Mouse (Mus musculus) hindbrain, embryonic 10.5 days (tissue): ENCODE measurements around the gene Arhgap45. TPM values are rescaled to one million over a fixed set of nuclear protein-coding genes. Genes with fewer than 3 reads are reported as not detected.

Experiments
- DNase-seq: peaks from one replicate; pipeline ENCODE4 v3.0.0-alpha.2; 2017; ENCODE audit warnings: low spot score
- H3K27ac ChIP-seq: fragments of 300-500 bp; sonication (generic); 2 replicates; pipeline ENCODE4 v1.5.1; 2016; ENCODE audit warnings: mild to moderate bottlenecking, moderate library complexity
- H3K27me3 ChIP-seq: fragments of 300-500 bp; sonication (generic); 2 replicates; pipeline ENCODE4 v1.6.1; 2016; ENCODE audit warnings: mild to moderate bottlenecking; ENCODE audit not compliant: poor library complexity, insufficient read depth, severe bottlenecking
- H3K36me3 ChIP-seq: fragments of 300-500 bp; sonication (generic); 2 replicates; pipeline ENCODE4 v1.6.1; 2016; ENCODE audit warnings: mild to moderate bottlenecking, moderate library complexity
- H3K4me1 ChIP-seq: fragments of 300-500 bp; sonication (generic); replicated peaks from 2 replicates; pipeline ENCODE4 v1.6.1; 2016; ENCODE audit warnings: mild to moderate bottlenecking
- H3K4me3 ChIP-seq: fragments of 300-500 bp; sonication (generic); 2 replicates; pipeline ENCODE4 v1.5.1; 2016; ENCODE audit warnings: mild to moderate bottlenecking, moderate library complexity
- H3K9me3 ChIP-seq: fragments of 300-500 bp; sonication (generic); 2 replicates; pipeline ENCODE4 v1.6.1; 2016; ENCODE audit warnings: mild to moderate bottlenecking, moderate library complexity
- WGBS: fragments of 180-500 bp; shearing (Covaris S2); methylation state at CpG from one replicate; pipeline ENCODE4 v1.1.7; 2016; 5-methylcytosine and 5-hydroxymethylcytosine counted together
- polyA plus RNA-seq: library from polyadenylated mRNA; unstranded; fragments of >200 nt; fragmentation: Nextera tagmentation; extraction: Ambion mirVana; gene quantifications from 2 replicates; pipeline ENCODE4 v1.2.1, GENCODE M21; 2016

Arhgap45 gene
- polyA plus RNA-seq, 1 experiment from 2014 or later: 8.4 TPM

DNA sequence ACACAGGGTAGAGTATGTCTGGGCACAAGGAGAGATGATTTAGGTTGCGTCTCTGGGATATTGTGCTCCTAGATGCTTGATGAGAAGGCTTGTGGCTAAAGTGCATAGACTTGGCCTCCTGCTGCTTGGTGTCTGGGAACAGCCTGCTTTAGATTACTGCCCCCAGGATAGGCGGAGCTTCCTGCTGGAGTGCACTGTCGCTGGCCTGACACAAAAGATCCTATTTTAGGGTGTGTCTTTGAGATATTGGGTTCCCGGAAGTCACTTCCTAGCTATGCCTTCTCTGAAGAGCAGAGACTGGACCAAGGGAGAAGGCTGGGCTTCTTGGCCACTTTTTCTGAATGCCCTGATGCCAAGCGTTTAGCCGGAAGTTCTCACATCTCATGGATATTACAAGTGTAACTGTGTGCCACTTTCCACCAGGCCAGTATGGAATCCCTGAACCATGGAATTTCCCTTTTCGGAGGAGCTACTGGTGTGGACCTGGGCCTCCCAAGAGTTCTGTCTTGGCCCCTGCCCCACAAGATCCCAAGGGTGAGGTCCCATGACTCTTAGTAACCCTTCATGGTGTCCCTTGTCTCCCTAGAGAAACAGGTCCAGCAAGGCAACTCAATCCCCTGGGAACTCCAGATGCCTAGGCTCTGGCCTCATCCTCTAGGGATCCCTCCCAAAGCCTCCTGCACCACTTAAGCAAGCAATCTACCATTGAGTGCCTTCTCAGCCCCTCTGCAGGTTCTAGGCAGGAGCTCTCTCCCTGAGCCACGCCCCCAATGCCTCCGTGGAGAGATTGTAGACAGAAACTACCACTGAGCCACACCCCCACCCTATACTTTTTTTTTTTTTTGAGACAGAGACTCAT, 12.8 kb upstream of the Arhgap45 start:
- 0 out of 2 replicates have a peak overlapping the region, but pooled peaks have one; percentile 29 for H3K27ac ChIP-seq
- H3K27me3 ChIP-seq: peaks cover 69% of the 10 kb centered on the region
- H3K4me3 ChIP-seq: peak overlapping the region; percentile 16; the same call in 1 of the 2 replicates
- H3K36me3 ChIP-seq: peaks cover 7% of the 10 kb centered on the region
- H3K9me3 ChIP-seq: no peaks in the 10 kb centered on the region
- WGBS: 62% methylated on average over 9 of the region's 9 CpGs
- peaks cover 19% of the 10 kb centered on the region for H3K4me1 ChIP-seq
- no peak for DNase-seq

DNA sequence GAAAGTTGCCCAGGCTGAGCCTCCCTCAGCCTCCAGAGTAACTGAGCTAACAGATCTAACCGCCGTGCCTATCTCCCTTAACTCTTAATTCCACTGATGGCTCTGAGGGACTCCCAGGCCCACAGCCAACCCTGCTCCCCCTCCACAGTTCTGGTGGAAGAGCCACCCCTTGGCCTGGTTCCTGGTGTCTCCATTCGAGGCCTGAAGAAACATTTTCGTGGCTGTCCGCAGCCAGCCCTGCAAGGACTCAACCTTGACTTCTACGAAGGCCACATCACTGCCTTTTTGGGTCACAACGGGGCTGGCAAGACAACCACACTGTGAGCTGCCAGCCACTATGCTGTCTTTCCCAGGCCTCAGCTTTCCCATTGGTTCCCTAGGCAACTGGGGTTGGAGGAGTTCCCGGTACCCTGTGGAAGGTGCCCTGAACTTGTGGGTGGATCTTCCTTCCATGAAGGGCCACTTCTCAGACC, 12.2 kb upstream of the Arhgap45 start:
- Histone ChIP-seq H3K36me3 (peaks cover 13% of the 10 kb centered on the region), H3K27ac (no peak overlapping the region), H3K4me3 (no peak overlapping the region), H3K27me3 (peaks cover 63% of the 10 kb centered on the region), H3K9me3 (no peaks in the 10 kb centered on the region), H3K4me1 (peaks cover 19% of the 10 kb centered on the region)
- no peak for DNase-seq
- WGBS: 93% methylated on average over 8 of the region's 8 CpGs

DNA sequence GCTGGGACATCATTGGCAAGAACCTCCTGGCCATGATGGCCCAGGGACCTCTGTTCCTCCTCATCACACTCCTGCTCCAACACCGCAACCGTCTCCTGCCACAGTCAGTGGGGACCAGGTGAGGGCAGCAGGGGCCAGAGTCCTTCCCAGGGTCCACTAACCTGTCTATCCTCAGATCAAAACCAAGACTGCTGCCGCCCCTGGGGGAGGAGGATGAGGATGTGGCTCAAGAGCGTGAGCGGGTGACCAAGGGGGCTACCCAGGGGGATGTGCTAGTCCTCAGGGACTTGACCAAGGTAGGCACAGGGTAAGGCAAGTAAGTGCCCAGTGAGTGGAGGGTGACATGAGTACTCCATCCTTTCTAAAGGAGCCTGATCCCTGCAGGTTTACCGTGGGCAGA, 4.7 kb upstream of the Arhgap45 start:
- no peaks in the 10 kb centered on the region; the same call in 1 of the 2 replicates for H3K4me1 ChIP-seq
- peaks cover 24% of the 10 kb centered on the region for H3K9me3 ChIP-seq
- H3K27ac ChIP-seq: no peak overlapping the region
- no peak overlapping the region for H3K4me3 ChIP-seq
- peaks cover 41% of the 10 kb centered on the region for H3K36me3 ChIP-seq
- 85% methylated on average over 6 of the region's 6 CpGs for WGBS
- H3K27me3 ChIP-seq: peaks cover 56% of the 10 kb centered on the region
- no peak for DNase-seq

DNA sequence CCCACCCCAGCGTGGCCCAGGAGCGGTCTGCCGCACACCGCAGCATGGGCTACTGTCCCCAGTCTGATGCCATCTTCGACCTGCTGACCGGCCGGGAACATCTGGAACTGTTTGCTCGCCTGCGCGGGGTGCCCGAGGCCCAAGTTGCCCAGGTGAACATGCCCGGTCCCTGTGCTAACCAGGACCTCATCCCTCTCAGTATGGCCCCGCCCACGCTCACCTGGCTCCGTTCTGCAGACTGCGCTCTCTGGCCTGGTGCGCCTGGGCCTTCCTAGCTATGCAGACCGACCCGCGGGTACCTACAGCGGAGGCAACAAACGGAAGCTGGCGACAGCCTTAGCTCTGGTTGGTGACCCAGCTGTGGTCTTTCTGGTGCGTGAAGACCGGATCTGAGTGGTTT, 2.8 kb upstream of the Arhgap45 start:
- peaks cover 5% of the 10 kb centered on the region for H3K4me1 ChIP-seq
- no peak for DNase-seq
- H3K27ac ChIP-seq: no peak overlapping the region
- peak overlapping the region; percentile 5; the same call in 1 of the 2 replicates for H3K4me3 ChIP-seq
- peaks cover 34% of the 10 kb centered on the region for H3K36me3 ChIP-seq
- peaks cover 69% of the 10 kb centered on the region for H3K27me3 ChIP-seq
- H3K9me3 ChIP-seq: peaks cover 24% of the 10 kb centered on the region
- 29% methylated on average over 25 of the region's 25 CpGs for WGBS

DNA sequence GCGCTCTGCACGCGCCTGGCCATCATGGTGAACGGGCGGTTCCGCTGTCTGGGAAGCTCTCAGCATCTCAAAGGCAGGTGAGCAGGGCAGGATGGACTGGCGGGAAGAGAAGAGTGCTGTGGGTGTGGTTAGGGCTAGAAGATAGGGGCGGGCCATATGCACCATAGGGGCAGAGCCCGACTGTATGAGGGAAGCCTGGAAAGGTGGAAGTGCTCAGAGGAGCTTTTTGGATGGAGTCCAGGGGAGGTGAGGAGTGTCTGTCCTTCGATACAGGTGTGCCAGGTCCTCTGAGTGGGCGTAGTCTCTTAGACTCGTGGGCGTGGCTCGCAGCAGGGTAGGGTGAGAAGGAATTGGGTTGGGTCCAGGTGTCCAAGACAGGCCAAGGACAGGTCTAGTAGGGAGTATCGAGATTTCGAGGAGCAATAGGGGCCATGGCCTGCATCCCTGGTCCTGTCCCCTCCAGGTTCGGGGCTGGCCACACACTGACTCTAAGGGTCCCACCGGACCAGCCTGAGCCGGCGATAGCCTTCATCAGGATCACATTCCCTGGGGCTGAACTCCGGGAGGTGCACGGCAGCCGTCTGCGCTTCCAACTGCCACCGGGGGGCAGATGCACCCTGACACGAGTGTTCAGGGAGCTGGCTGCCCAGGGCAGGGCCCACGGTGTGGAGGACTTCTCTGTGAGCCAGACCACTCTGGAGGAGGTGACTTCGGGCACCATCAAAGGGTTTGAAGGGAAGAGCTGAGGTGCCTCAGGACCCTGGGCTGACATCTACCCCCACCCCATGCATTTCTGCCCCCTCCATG, 1.8 kb upstream of the Arhgap45 start:
- H3K9me3 ChIP-seq: peaks cover 23% of the 10 kb centered on the region
- WGBS: 25% methylated on average over 28 of the region's 28 CpGs
- H3K36me3 ChIP-seq: peaks cover 23% of the 10 kb centered on the region
- no peak overlapping the region for H3K27ac ChIP-seq
- H3K27me3 ChIP-seq: peaks cover 79% of the 10 kb centered on the region
- H3K4me1 ChIP-seq: peaks cover 16% of the 10 kb centered on the region
- 0 out of 2 replicates have a peak overlapping the region, but pooled peaks have one; percentile 14 for H3K4me3 ChIP-seq
- DNase-seq: no peak

DNA sequence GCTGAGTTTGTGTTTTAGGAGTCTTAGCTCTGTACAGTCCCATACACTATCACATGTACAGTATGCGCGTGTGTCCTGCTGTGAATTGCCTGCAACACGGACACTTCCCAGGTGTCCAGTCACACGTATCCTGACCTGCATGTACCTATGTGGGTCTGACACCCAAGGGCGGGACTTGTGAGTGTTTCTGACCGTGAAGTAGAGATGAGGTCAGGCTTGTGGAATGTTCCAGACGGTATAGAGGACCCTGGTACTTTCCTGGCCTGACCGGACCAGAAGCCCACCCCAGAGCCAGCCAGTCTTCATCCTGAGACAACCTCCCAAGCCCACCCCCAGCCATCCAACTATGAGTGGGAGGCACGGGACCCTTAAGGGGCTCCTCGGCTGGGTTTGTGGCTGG, 870 bp upstream of the Arhgap45 start:
- peaks cover 25% of the 10 kb centered on the region for H3K4me1 ChIP-seq
- peaks cover 15% of the 10 kb centered on the region for H3K36me3 ChIP-seq
- H3K27ac ChIP-seq: no peak overlapping the region
- H3K9me3 ChIP-seq: peaks cover 15% of the 10 kb centered on the region
- WGBS: 83% methylated on average over 10 of the region's 10 CpGs
- H3K27me3 ChIP-seq: peaks cover 88% of the 10 kb centered on the region
- H3K4me3 ChIP-seq: no peak overlapping the region
- no peak for DNase-seq

DNA sequence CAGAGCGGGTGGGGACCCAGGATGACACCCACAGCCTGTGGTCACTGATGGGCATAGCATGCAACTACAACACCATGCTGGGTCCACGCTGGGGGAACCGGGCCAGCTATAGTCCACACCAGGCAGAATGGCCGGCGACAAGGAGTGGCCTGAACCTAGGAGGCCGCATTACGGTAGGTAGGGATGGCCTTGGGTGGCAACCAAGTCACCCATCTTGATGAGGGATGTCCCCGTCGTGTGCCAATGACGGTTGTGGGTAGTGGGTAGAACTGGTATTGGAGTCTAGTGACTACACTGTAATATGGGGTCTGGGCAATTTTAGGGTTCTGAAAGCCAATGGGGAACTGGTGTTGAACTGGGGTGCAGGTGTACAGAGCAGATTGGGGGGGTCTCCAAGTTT, 478 bp downstream of the Arhgap45 start:
- peaks cover 90% of the 10 kb centered on the region for H3K27me3 ChIP-seq

DNA sequence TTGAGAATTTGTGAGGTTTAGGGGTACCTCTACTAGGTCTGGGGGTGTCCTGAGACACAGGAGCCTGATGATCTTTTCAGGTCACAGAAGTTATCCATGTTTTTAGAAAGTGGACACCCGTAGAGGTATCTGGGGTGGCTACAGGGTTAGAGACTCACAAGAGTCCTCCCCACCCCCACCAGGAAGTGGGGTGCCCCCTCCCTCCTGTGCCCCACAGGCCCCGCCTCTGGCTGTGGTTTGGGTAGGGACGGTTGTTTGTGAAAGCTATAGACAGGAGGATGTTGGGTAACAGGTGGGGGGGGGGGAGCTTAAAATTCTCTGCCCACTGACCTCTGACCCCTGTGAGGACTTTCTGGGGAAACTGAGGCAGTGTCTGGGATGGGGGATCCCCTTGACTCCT, 908 bp downstream of the Arhgap45 start:
- Histone ChIP-seq H3K4me3 (no peak overlapping the region), H3K9me3 (no peaks in the 10 kb centered on the region), H3K27me3 (peaks cover 85% of the 10 kb centered on the region), H3K4me1 (peaks cover 32% of the 10 kb centered on the region), H3K27ac (peak overlapping the region; percentile 35; the same call in 1 of the 2 replicates), H3K36me3 (peaks cover 7% of the 10 kb centered on the region; the same call in 1 of the 2 replicates)
- DNase-seq: no peak
- WGBS: 83% methylated on average over 3 of the region's 3 CpGs

More for the DNA sequence above, 478 bp downstream of the Arhgap45 start:
- Histone ChIP-seq H3K4me3 (no peak overlapping the region), H3K36me3 (peaks cover 5% of the 10 kb centered on the region), H3K4me1 (peaks cover 32% of the 10 kb centered on the region), H3K9me3 (peaks cover 2% of the 10 kb centered on the region; the same call in 1 of the 2 replicates), H3K27ac (no peak overlapping the region)
- no peak for DNase-seq
- 85% methylated on average over 10 of the region's 10 CpGs for WGBS

DNA sequence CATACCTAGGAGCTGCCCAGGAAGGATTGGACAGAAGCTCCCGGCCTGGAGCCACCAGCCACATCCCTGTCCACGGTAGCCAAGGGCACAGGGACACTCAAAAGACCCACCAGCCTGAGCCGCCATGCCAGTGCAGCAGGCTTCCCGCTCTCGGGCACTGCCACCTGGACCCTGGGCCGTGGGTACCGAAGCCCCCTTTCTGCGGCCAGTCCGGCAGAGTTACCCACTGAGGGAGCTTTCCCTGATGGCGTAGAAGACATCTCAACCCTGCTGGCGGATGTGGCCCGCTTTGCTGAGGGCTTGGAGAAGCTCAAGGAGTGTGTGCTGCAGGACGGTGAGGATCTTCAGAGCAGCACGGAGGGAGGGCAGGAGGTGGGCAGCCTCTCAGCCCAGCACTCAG, 1.3 kb downstream of the Arhgap45 start:
- DNase-seq: no peak
- Histone ChIP-seq H3K4me1 (peaks cover 32% of the 10 kb centered on the region), H3K27me3 (peaks cover 81% of the 10 kb centered on the region), H3K36me3 (peaks cover 8% of the 10 kb centered on the region; the same call in 1 of the 2 replicates), H3K4me3 (no peak overlapping the region), H3K9me3 (no peaks in the 10 kb centered on the region), H3K27ac (peak overlapping the region; percentile 35; the same call in 1 of the 2 replicates)
- WGBS: 76% methylated on average over 14 of the region's 14 CpGs

DNA sequence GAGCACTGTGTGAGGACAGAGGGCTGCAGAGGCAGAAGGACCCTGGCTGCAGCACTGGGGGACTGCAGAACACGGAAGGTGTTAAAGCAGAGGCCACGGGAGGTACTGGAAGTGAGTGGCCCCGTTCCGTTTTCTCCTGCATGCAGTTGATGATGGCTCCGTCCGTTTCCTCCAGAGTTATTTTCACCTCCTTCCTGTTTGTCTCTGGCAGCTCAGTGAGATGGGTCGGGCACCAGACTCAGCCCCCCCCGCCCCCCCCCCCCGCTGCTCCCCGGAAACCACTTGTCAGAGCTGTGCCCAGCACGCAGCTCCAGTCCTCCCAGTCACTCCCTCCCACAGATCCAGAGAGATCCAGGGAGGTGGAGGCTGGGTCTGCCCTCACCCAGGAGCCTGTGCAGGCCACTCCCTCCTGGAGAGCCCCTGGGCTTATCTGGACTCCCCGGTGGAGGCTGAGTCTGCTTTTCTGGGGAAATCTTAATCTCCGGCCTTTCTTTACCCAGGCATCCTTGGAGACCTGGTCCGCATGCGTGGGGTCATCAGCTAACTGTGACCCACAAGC, 2.4 kb downstream of the Arhgap45 start:
- no peaks in the 10 kb centered on the region for H3K9me3 ChIP-seq
- H3K4me3 ChIP-seq: peak overlapping the region; percentile 49
- peaks cover 71% of the 10 kb centered on the region for H3K27me3 ChIP-seq
- 5% methylated on average over 15 of the region's 15 CpGs for WGBS
- H3K4me1 ChIP-seq: peaks cover 32% of the 10 kb centered on the region
- H3K36me3 ChIP-seq: peaks cover 11% of the 10 kb centered on the region; the same call in 1 of the 2 replicates
- peak overlapping the region; percentile 86 for H3K27ac ChIP-seq
- DNase-seq: peak; percentile 15

DNA sequence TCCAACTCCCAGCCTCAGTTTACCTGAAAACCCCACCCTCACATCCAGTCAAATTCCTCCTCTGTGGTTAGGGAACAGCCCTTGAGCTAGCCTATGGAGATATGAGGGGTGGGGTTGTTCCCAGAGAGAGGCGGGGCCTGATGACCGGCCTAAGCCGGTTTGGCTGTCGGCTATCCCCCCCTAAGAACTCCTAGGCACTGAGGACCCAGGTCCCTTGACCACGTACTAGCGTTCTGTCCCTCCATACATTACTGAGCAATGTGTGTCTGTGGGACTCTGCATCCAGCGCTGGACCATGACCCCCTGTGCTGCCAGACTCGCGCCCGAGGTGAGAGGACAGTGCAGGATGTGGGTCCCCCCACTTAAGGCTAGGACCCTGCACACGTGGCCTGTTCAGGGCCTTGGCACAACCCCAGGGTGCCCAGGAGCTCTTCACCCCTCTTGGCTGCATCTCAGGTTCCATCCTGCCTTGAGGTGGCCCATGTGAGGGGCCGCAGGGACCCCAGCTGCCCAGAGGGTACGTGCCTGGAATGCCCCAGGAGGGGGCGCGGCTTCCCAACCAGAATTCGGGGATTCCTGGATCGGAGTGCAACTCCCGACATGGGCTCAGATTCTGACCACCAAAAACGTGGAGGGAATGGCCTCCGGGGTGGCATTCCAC, 3.1 kb downstream of the Arhgap45 start:
- peak; percentile 58 for DNase-seq
- Histone ChIP-seq H3K27ac (peak overlapping the region; percentile 86), H3K4me1 (peaks cover 36% of the 10 kb centered on the region), H3K36me3 (peaks cover 11% of the 10 kb centered on the region; the same call in 1 of the 2 replicates), H3K9me3 (no peaks in the 10 kb centered on the region), H3K27me3 (peaks cover 63% of the 10 kb centered on the region), H3K4me3 (peak overlapping the region; percentile 49)
- 5% methylated on average over 20 of the region's 20 CpGs for WGBS

DNA sequence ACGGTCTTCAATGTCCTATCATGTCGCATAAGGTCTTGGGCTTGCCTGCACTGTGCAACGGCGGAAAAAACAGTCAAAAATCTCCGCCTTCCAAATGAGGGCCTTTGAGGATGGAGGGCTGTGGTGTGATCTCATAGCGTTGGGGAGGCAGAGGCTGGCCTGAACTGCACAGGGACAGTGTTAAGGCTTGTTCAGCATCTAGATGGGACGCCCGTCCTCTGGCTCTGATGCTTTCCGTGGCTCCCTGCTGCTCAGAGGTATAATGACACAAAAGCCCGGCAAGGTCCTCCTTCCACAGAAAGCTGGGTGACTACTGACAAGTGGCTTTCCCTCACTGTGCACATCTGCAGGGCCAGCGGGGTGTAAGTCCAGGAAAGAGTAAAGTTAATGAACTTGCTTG, 3.7 kb downstream of the Arhgap45 start:
- peaks cover 40% of the 10 kb centered on the region for H3K4me1 ChIP-seq
- DNase-seq: peak; percentile 20
- peaks cover 11% of the 10 kb centered on the region; the same call in 1 of the 2 replicates for H3K36me3 ChIP-seq
- no peaks in the 10 kb centered on the region for H3K9me3 ChIP-seq
- H3K4me3 ChIP-seq: peak overlapping the region; percentile 49
- H3K27me3 ChIP-seq: peaks cover 57% of the 10 kb centered on the region
- WGBS: 21% methylated on average over 11 of the region's 11 CpGs
- H3K27ac ChIP-seq: peak overlapping the region; percentile 86
